Mouse (Mus musculus) intestine, postnatal 0 days (tissue): ENCODE measurements at regions not wholly inside any gene's neighbourhood (a gene's known extent, or its start where the extent isn't known, plus 50 kb on each side); places are given as distances from the start of the nearest gene placed in this dataset.

Experiments
- ATAC-seq: fragments of 200-750 bp; cut with Nextera tagmentation; 2 replicates; pipeline ENCODE4 v1.8.0; 2017; ENCODE audit warnings: mild to moderate bottlenecking, moderate TSS enrichment, moderate library complexity
- H3K27ac ChIP-seq: fragments of 300-500 bp; sonication (generic); 2 replicates; pipeline ENCODE4 v1.5.1; 2014; ENCODE audit warnings: mild to moderate bottlenecking, low read depth, low read length, moderate library complexity
- H3K27me3 ChIP-seq: fragments of 300-500 bp; sonication (generic); replicated peaks from 2 replicates; pipeline ENCODE4 v1.6.1; 2014; ENCODE audit warnings: low read length, mixed read lengths; ENCODE audit not compliant: control insufficient read depth, insufficient read depth
- H3K36me3 ChIP-seq: fragments of 300-500 bp; sonication (generic); 2 replicates; pipeline ENCODE4 v1.6.1; 2014; ENCODE audit warnings: mild to moderate bottlenecking, moderate library complexity; ENCODE audit not compliant: control insufficient read depth, insufficient read depth
- H3K4me1 ChIP-seq: fragments of 300-500 bp; sonication (generic); replicated peaks from 2 replicates; pipeline ENCODE4 v1.6.1; 2014; ENCODE audit warnings: antibody characterized with exemption, low read length, mixed read lengths; ENCODE audit not compliant: control insufficient read depth, insufficient read depth
- H3K4me2 ChIP-seq: fragments of 300-500 bp; sonication (generic); replicated peaks from 2 replicates; pipeline ENCODE4 v1.6.1; 2014; ENCODE audit warnings: low read depth, mild to moderate bottlenecking, moderate library complexity
- H3K4me3 ChIP-seq: fragments of 300-500 bp; sonication (generic); 2 replicates; pipeline ENCODE4 v1.5.1; 2014; ENCODE audit warnings: low read depth, low read length
- H3K9ac ChIP-seq: fragments of 300-500 bp; sonication (generic); 2 replicates; pipeline ENCODE4 v1.6.1; 2014; ENCODE audit warnings: mild to moderate bottlenecking, low read depth, low read length
- H3K9me3 ChIP-seq: fragments of 300-500 bp; sonication (generic); 2 replicates; pipeline ENCODE4 v1.6.1; 2016; ENCODE audit warnings: mixed run types; ENCODE audit not compliant: control insufficient read depth
- CTCF ChIP-seq: sonication (generic); IDR thresholded peaks from 2 replicates; pipeline ENCODE4 v1.5.1; 2016; ENCODE audit warnings: low read depth, mild to moderate bottlenecking, control low read depth, antibody characterized with exemption, moderate library complexity
- WGBS: fragments of 180-500 bp; shearing (Covaris S2); extraction: QIAGEN DNeasy Blood & Tissue Kit; methylation state at CpG from one replicate; pipeline ENCODE4 v1.1.7; 2014; 5-methylcytosine and 5-hydroxymethylcytosine counted together

- 26% methylated on average over 4 of the region's 4 CpGs for WGBS
- Histone ChIP-seq H3K4me3 (no peak overlapping the region), H3K4me1 (peaks cover 6% of the 10 kb centered on the region), H3K27ac (peak overlapping the region; percentile 5; the same call in 1 of the 2 replicates), H3K9me3 (no peaks in the 10 kb centered on the region), H3K9ac (no peak overlapping the region), H3K27me3 (no peaks in the 10 kb centered on the region), H3K36me3 (no peaks in the 10 kb centered on the region), H3K4me2 (no peak overlapping the region)
- no peak for ATAC-seq
- TF ChIP-seq CTCF = no peak
Measured at GRCm38 (mm10) chr2:144169576-144170178, 100.8 kb upstream of the Mgme1 start.

- Histone ChIP-seq H3K4me3 (peak overlapping the region; percentile 35), H3K9me3 (no peaks in the 10 kb centered on the region), H3K9ac (peak overlapping the region; percentile 31; the same call in 1 of the 2 replicates), H3K36me3 (no peaks in the 10 kb centered on the region), H3K4me2 (peak overlapping the region; percentile 67), H3K27ac (0 out of 2 replicates have a peak overlapping the region, but pooled peaks have one; percentile 28), H3K27me3 (no peaks in the 10 kb centered on the region), H3K4me1 (peaks cover 11% of the 10 kb centered on the region)
- TF ChIP-seq CTCF = no peak
- 16% methylated on average over 9 of the region's 9 CpGs for WGBS
- peak; percentile 26 for ATAC-seq
Measured at GRCm38 (mm10) chr2:144172100-144172770, 98.2 kb upstream of the Mgme1 start.

- WGBS = 68% methylated on average over 8 of the region's 8 CpGs
- H3K27ac ChIP-seq = no peak overlapping the region
Measured at GRCm38 (mm10) chr2:144173358-144174106, 96.9 kb upstream of the Mgme1 start.

GRCm38 (mm10) chr2:144174366-144175035 is 96.0 kb upstream of the Mgme1 start:
- H3K4me2 ChIP-seq = no peak overlapping the region
- no peaks in the 10 kb centered on the region for H3K9me3 ChIP-seq
- no peaks in the 10 kb centered on the region for H3K36me3 ChIP-seq
- H3K27me3 ChIP-seq = no peaks in the 10 kb centered on the region
- H3K4me1 ChIP-seq = peaks cover 14% of the 10 kb centered on the region
- no peak overlapping the region for H3K4me3 ChIP-seq
- 86% methylated on average over 5 of the region's 5 CpGs for WGBS
- H3K27ac ChIP-seq = no peak overlapping the region
- no peak for TF ChIP-seq CTCF
- H3K9ac ChIP-seq = no peak overlapping the region
- no peak for ATAC-seq

More at GRCm38 (mm10) chr2:144173358-144174106, 96.9 kb upstream of the Mgme1 start:
- Histone ChIP-seq H3K36me3 (no peaks in the 10 kb centered on the region), H3K4me2 (no peak overlapping the region), H3K27me3 (no peaks in the 10 kb centered on the region), H3K4me1 (peaks cover 18% of the 10 kb centered on the region), H3K9me3 (no peaks in the 10 kb centered on the region), H3K9ac (no peak overlapping the region), H3K4me3 (no peak overlapping the region)
- no peak for TF ChIP-seq CTCF
- ATAC-seq = no peak

- no peaks in the 10 kb centered on the region for H3K9me3 ChIP-seq
- no peak overlapping the region for H3K4me3 ChIP-seq
- 74% methylated on average over 9 of the region's 9 CpGs for WGBS
- peak; percentile 20; the same call in 1 of the 2 replicates for ATAC-seq
- H3K27ac ChIP-seq = no peak overlapping the region
- peaks cover 12% of the 10 kb centered on the region for H3K4me1 ChIP-seq
- no peak overlapping the region for H3K9ac ChIP-seq
- no peak overlapping the region for H3K4me2 ChIP-seq
- H3K27me3 ChIP-seq = no peaks in the 10 kb centered on the region
- no peak for TF ChIP-seq CTCF
- no peaks in the 10 kb centered on the region for H3K36me3 ChIP-seq
Measured at GRCm38 (mm10) chr2:144176508-144177170, 93.8 kb upstream of the Mgme1 start.
